Mouse (Mus musculus): Measurements from ENCODE around the gene Ankrd61. TPM values are rescaled to one million over a fixed set of nuclear protein-coding genes. Genes with fewer than 3 reads are reported as not detected.

Ankrd61 gene
- 0.12 TPM in 1 of 2 replicates, not detected in the other for polyA plus RNA-seq (2012; rRNA removed)

GRCm38 (mm10) chr5:143897635-143898330 lies at the start of gene Ankrd61:
Ankrd61 (minus strand) TSS chr5:143897685.

GRCm38 (mm10) chr5:143932831-143933230 lies 35.3 kb upstream of the Ankrd61 start, which contains the start of gene Rsph10b:
Rsph10b (plus strand) TSS chr5:143933035.

GRCm38 (mm10) chr5:143927875-143928274 lies 30.4 kb upstream of the Ankrd61 start, which contains the start of gene Gm42421:
Gm42421 (plus strand) TSS chr5:143928175.

GRCm38 (mm10) chr5:143909417-143910400 lies 12.2 kb upstream of the Ankrd61 start, which contains the start of the genes Aimp2 and Pms2:
Aimp2 (minus strand) TSS chr5:143909847.
Pms2 (plus strand) TSS chr5:143909964.

Other genes starting within 250 kb of the Ankrd61 start
- gene Usp42, start 165.4 kb downstream of the Ankrd61 start, polyA plus RNA-seq (2012; rRNA removed) = 6.9 and 7.8 TPM in 2 replicates
- 19.0 and 23.1 TPM in 2 replicates for gene Eif2ak1, start 79.9 kb downstream of the Ankrd61 start, polyA plus RNA-seq (2012; rRNA removed)
- gene Aimp2, start 12.2 kb upstream of the Ankrd61 start, polyA plus RNA-seq (2012; rRNA removed) = 28.1 and 38.1 TPM in 2 replicates
- gene Pms2, start 12.3 kb upstream of the Ankrd61 start, polyA plus RNA-seq (2012; rRNA removed) = 1.4 and 1.5 TPM in 2 replicates
- gene Gm42421, start 30.5 kb upstream of the Ankrd61 start, polyA plus RNA-seq (2012; rRNA removed) = not detected in 2 replicates
- gene Rsph10b, start 35.4 kb upstream of the Ankrd61 start, polyA plus RNA-seq (2012; rRNA removed) = 0.08 TPM in 1 of 2 replicates, not detected in the other
- 7.2 and 8.0 TPM in 2 replicates for gene Ccz1, start 117.2 kb upstream of the Ankrd61 start, polyA plus RNA-seq (2012; rRNA removed)
- not detected in 2 replicates for gene Ocm, start 129.0 kb upstream of the Ankrd61 start, polyA plus RNA-seq (2012; rRNA removed)
- 19.9 TPM in 2 replicates for gene Lmtk2, start 202.8 kb upstream of the Ankrd61 start, polyA plus RNA-seq (2012; rRNA removed)